Mouse (Mus musculus) testis, postnatal 14 days (tissue): ENCODE measurements around the gene Pcgf1.

Experiments
- DNase-seq: peaks from one replicate; pipeline ENCODE4 v3.0.0; 2021; ENCODE audit warnings: low spot score

The Pcgf1 gene

DNA sequence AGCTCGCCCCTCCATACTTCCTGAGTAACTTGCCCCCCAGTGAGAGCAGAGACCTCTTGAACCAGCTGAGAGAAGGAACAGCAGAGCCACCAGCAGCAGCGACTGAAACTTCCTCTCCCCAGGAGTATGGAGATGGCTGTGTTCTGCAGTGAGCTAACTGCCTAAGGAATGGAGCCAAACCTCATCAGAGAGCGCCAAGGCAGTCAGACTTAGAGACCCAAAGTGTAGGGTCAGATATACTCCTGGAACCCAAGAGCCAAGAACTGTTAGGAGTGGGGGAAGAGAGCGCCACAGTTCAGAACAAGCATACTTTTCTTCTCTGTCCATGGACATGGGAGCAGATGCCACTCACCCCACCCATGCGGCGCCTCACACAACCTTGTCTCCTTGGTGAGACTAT, 11.2 kb upstream of the Pcgf1 start:
- DNase-seq, result no peak

GRCm38 (mm10) chr6:83068221-83068620, 9.4 kb upstream of the Pcgf1 start:
- DNase-seq, result no peak

GRCm38 (mm10) chr6:83068706-83069487, 8.8 kb upstream of the Pcgf1 start:
- no peak for DNase-seq

DNA sequence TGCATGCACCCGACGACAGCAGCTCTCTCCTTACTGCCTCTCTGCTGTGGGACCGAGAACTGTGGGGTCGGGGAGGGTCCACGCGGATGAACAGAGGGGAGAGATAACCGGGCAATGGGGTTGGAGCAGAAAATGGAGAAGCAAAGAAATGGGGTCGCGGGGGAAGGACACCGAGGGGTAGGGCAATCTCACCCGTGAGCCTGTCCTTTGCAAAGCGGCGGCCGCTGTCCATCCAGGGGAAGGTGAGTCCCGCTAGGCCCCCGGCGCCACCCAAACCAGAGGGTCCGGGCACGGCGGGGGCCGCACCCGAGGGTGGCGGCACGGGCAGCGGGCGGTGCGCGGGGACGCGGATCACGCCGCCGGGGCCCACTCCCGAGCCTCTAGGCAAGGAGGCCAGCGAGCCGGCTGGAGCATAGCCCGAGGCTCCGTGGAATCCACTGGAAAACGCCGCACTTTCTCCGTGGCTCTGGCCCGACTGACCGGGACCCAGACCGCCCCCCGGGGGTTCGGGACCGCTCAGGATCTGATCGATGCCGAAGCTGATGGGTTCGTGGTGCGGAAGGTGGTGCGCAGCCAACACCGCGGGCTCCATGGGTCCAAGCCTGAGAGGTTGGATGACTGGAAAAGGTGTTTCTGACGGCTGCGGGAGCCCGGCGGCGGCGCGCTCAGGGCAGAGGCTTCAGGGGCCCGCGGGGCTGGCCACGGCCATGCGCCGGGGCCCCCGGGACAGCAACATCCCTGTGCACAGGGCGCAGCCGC, 8.0 kb upstream of the Pcgf1 start:
- no peak for DNase-seq

DNA sequence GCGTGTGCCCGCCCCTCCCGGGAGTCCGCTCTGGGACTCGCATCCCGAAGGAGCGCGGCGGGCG, 7.6 kb upstream of the Pcgf1 start, which contains the start of gene Tlx2:
Gene Tlx2, minus strand, starts transcription at position 47 of the 64 bp plus-strand sequence.
- DNase-seq, result no peak

- no peak for DNase-seq
These were observed 7.1 kb upstream of the Pcgf1 start for GRCm38 (mm10) chr6:83070311-83071219.

GRCm38 (mm10) chr6:83071220-83071619, 6.4 kb upstream of the Pcgf1 start:
- DNase-seq, result no peak

DNA sequence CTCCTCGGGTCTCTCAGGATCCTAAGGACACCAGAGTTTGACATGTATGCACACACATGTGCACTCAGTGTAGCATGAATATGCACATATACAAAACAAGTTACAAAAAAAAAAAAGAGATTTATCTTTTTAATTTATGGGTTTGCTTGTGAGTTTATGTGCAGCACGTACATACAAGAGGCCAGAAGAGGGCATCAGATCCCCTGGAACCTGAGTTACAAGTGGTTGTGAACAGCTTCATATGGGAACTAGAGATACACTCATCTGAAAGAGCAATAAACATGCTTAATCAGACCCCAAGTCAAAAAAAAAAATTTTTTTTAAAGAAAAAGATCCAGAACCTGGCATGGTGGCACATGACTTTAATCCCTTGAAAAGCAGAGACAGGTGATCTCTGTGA, 2.7 kb upstream of the Pcgf1 start:
- DNase-seq, result no peak

- peak; percentile 98 for DNase-seq
These were observed 722 bp downstream of the Pcgf1 start for GRCm38 (mm10) chr6:83078324-83078858.

- DNase-seq, result no peak
These were observed 2.5 kb downstream of the Pcgf1 start for GRCm38 (mm10) chr6:83080210-83080609.

DNA sequence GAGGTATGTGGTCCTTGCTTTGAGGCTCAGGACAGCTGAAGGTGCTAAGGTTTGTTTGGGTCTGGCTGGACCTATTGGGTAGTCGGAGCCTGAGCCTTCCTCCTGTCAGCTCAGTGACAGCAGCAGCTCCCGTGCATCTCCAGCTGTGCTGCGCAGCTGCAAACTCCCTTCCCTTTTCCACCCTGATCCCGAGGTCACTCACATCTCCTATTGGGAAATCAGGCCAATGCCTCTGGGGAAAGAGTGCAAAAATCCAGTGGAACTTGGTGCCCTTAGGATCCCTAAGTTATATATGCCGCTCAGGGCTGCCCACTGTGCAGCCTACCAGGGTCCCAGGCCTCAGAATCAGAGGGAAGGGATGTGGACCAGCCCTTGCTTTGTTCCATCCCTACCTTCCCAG, 5.8 kb downstream of the Pcgf1 start:
- DNase-seq, result no peak

DNA sequence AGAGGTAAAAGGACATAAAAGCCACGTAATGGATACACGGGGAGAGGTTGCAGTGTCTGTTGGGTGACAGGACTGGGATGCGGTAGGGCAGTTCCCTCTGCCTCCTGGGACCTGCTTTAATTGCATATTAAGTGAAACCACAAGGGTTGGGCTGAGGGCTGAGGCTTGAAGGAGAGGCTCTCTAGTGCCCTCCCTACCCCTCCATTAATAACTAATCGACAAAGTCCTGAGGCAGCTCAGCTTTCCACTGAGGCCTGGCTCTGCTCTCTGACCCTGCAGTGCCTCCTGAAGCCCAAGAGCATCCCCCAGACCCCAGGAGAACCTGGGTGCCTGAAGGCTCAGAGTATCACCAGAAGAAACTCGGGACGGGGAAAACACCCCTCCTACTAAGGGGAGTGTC, 6.8 kb downstream of the Pcgf1 start:
- DNase-seq, result no peak

DNA sequence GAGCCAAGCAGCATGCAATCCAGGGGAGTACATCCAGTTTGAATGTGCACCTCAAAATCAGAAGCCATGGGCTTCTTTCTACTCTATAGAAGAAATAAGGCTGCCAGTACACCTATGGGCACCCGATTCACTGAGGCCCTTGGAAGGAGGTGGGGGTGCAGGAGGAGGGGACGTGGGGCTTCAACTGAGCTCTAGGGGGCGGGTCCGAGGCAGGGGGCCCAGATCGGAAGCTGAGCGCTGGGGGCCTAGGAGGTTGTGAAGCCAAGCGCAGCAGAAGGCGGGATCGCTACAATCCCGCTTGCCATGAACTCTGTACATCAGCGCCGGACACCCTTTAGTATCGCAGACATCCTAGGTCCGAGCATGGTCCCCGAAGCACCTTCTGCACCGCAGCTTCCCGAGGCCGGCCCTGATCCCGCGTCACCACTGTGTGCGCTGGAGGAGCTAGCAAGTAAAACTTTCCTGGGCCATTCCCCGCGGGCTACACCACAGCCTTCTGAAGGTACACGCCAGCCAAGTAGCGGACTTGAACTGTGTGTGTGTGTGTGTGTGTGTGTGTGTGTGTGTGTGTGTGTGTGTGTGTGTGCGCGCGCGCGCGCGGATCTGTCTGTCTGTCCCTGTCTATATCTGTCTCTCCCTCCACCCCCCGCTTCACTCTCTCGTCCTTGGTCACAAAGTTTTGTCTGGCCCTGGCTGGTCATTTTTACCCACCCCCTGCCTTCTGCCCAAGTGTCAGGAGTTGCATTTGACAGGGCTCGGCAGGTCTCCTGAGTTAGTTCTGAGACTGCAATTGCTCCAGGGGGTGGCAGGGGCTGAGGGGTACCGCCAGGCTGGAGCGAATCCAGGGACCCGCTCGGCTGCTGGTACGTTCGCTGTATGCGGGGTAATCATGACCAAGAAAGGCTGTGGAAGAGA, 8.7 kb downstream of the Pcgf1 start, which contains the start of gene Lbx2:
Gene Lbx2, plus strand, starts transcription at position 247 of the 915 bp plus-strand sequence.
- DNase-seq, result no peak

DNA sequence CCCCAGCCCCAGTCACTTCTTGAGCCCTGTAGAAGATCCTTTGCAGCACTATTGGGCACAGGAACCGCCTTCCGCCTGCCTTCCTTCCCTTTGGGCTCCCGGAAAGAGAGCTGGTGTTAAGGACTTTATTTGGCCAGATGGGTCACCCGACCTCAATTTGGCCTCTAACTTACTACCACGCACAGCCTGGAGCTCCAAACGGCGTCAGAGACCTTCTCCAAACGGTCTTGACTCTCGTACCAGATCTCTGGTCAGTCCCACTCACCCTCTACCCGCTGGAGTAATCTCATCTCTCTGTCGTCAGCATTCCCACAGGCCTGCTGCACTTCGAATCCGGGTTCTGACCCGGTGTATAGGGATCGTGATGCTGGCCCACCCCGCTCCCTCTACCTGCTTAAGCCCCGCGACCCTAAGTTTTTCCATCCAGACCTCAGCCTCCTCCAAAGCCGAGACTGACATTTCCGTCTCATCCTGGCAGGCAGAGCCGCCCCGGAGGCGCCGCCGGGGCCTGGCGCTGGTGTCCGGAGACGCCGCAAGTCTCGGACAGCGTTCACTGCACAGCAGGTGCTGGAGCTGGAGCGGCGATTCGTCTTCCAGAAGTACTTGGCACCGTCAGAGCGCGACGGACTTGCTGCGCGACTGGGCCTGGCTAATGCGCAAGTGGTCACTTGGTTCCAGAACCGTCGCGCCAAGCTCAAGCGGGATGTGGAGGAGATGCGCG, 9.7 kb downstream of the Pcgf1 start:
- DNase-seq, result no peak

DNA sequence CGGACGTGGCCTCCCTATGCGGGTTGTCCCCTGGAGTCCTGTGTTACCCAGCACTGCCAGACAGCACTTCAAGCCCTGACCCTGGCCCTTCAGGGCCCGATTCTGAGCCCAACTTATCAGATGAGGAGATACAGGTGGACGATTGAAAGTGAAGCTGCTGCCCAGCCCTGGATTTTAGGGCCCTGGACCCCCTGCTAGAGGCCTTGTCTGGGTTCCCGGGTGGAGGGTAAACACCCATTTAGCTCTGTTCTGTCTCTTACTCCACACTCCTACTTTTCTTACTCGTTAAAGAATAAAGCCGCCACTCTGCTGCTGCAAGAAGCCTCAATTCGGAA, 10.2 kb downstream of the Pcgf1 start:
- no peak for DNase-seq

DNA sequence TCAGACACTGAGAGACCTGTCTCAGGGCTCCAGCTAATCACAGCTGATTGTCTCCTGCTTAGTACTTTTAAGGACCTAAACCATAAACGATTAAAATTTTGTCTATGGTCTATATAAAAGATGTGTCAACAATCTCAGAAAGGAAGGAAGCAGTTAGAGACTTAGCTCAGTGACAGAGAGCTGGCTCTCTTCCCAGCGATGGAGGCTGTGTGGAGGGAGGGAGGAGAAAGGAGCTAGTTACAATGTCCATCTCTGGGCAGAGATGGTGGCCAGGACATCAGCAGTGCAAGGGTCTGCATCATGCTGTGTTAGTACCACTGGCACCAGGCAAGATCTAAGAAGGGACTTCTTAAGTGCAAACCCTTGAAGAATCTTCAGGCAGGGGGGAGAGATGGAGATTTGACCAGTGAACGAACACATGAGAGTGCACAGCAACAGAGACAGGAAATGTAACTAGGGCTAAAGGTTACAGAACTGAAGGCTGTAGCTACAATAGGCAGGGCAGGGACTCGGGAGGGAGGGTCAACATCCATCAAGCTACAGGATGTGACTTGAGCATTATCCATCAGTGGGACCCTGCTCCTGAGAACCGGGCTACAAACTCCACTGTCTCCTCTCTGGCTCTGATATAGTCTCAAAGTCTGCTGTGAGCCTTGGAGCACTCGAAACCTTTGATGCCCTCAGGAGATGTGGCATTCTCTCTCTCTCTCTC, 14.9 kb downstream of the Pcgf1 start:
- DNase-seq, result no peak

DNA sequence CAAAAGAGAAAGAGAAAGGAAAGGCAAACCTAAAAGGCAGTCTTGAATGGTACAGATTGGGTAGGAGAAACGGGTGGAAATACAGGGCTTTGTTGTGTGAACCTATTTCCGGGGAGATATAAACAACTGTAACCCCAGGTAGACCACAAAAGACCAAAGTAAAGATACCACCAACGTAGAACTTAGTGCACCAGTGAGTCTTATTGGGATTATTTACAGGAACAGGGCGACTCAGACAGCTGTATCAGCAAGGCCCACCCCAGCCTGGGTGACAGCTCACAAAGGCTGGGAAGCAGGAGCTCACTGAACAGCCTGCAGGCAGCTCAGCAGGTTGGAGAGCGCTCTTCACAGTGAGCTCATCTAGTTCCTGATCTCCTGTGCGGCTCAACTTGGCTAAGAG, 18.3 kb downstream of the Pcgf1 start:
- no peak for DNase-seq

GRCm38 (mm10) chr6:83098411-83098810, 20.7 kb downstream of the Pcgf1 start:
- no peak for DNase-seq

DNA sequence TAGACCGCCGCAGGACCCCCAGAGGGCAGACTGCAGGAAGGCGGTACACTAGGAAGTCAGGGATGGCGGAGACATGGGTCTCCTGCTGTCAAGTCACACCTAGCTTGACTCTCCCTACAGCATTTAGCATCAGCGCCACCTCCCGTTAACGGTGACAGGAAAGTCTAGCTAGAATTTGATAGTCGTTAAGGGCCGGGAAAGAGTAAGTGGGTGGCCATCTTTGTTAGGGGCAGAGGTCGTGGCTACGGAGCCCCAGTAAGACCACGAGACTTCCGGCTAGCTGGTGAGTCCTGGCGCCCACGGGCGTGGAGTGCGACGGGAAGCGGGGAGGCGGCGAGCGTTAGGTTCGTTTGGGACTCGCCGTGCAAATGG, 23.6 kb downstream of the Pcgf1 start, which contains the start of the genes Ccdc142 and Gm42688:
Gene Ccdc142, plus strand, starts transcription at position 286 of the 372 bp plus-strand sequence.
Gene Gm42688, plus strand, starts transcription at position 302 of the 372 bp plus-strand sequence.
- peak; percentile 89 for DNase-seq
